Mouse (Mus musculus): Measurements from ENCODE around the gene Olfr544. TPM values are rescaled to one million over a fixed set of nuclear protein-coding genes. Genes with fewer than 3 reads are reported as not detected.

Olfr544 gene
- polyA plus RNA-seq (2015; fragmentation: Nextera tagmentation; extraction: Ambion mirVana) = 0.06 and 0.13 TPM in 2 replicates

DNA sequence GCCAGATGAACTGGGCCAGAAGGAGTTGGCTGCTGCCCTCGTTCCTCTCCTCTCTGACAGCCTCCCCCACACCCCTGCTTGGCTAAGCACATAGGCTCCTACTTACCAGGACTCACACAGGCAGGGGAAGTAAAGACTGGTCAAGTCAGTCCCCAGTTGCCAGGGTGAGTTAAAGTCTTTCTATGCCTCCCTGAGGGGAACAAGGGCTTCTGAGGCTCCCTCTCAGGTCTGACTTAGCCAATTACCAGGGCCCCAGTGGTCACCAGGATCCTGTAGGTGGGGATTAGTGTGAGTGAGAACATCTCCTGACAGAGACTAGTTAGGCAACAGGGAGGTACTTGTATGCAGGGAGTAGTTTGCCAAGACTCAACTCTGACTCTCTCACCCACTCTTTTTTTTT is at the start of gene Olfr544:
TSS of gene Olfr544 (minus strand) at position 153 of the 400 bp plus-strand sequence.
- no peaks in the 10 kb centered on the region for H3K36me3 ChIP-seq
- no peak within 1 kb of the TSS for H3K9ac ChIP-seq (replicated peaks)
- H3K4me3 ChIP-seq = no peak within 1 kb of the TSS
- no peak within 1 kb of the TSS for H3K27ac ChIP-seq (replicated peaks)
- WGBS = 71% methylated on average over 1 of the region's 1 CpGs
- ATAC-seq (replicated peaks) = no peak
- H3K27me3 ChIP-seq = no peaks in the 10 kb centered on the region
- no peak within 1 kb of the TSS for H3K4me2 ChIP-seq (replicated peaks)
- no peaks in the 10 kb centered on the region for H3K4me1 ChIP-seq
- H3K9me3 ChIP-seq = no peaks in the 10 kb centered on the region

DNA sequence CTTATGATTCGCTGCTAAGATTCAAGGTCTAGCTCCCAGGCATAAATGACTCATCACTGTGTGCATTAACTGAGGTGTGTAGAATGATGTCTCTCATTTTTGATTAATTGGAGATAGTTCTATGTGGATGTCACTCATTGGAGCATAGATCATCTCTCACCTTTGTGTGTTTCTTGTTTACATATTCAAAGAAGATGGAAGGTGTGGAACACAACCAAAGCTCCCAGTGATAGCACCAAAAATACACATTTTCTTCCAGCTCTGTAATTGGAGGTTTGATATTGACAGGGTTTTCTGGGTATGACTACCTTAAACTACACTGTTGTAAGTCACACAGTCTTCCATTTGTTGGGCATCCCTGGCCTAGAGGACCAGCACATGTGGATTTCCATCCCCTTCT is 46.3 kb upstream of the Olfr544 start, which contains the start of gene Olfr547:
TSS of gene Olfr547 (plus strand) at position 301 of the 400 bp plus-strand sequence.
- 71% methylated on average over 1 of the region's 1 CpGs for WGBS
- Histone ChIP-seq H3K9me3 (no peaks in the 10 kb centered on the region), H3K27ac (replicated peaks) (no peak within 1 kb of the TSS), H3K36me3 (no peaks in the 10 kb centered on the region), H3K9ac (replicated peaks) (no peak within 1 kb of the TSS), H3K4me2 (replicated peaks) (no peak within 1 kb of the TSS), H3K27me3 (no peaks in the 10 kb centered on the region), H3K4me3 (no peak within 1 kb of the TSS), H3K4me1 (no peaks in the 10 kb centered on the region)
- no peak for ATAC-seq (replicated peaks)

DNA sequence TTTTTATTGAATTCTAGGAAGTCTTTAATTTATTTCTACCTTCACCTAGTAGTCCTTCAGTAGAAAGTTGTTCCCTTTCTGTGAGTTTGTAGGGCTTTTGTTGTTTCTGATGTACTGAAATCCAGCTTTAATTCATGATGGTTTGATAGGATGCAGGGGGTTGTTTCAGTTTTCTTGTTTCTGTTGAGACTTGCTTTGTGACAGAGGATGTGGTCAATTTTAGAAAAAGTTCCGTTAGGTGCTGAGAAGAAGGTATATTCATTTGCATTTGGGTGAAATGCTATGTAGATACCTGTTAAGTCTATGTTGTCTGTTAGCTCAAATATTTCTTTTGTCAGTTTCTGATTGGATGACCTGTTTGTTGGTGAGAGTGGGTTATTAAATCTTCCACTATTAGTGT is 40.9 kb upstream of the Olfr544 start:
- no peak for ATAC-seq (replicated peaks)
- no peaks in the 10 kb centered on the region for H3K9me3 ChIP-seq
- H3K4me2 ChIP-seq (replicated peaks) = no peak overlapping the region
- WGBS = 88% methylated on average over 1 of the region's 1 CpGs
- H3K27ac ChIP-seq (replicated peaks) = no peak overlapping the region
- no peak overlapping the region for H3K4me3 ChIP-seq
- no peaks in the 10 kb centered on the region for H3K4me1 ChIP-seq
- H3K36me3 ChIP-seq = no peaks in the 10 kb centered on the region
- H3K27me3 ChIP-seq = no peaks in the 10 kb centered on the region
- no peak overlapping the region for H3K9ac ChIP-seq (replicated peaks)

DNA sequence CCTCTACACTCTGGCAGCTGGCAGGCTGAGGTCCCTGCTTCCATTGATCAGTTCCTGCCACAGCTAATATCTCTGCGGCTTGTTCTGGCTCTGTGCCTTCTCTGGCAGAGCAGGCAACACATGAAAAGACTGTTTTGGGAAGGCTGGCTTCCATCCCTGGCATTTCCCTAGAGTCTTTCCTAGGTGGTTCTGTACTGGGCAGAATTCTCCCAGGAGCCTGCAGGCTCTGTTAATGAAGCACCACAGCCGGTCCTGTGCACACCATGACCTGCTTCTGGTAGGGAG is 28.9 kb upstream of the Olfr544 start:
- Histone ChIP-seq H3K9me3 (no peaks in the 10 kb centered on the region), H3K27ac (replicated peaks) (no peak overlapping the region), H3K4me2 (replicated peaks) (no peak overlapping the region), H3K4me1 (peaks cover 19% of the 10 kb centered on the region), H3K27me3 (peaks cover 11% of the 10 kb centered on the region), H3K9ac (replicated peaks) (no peak overlapping the region), H3K4me3 (no peak overlapping the region), H3K36me3 (no peaks in the 10 kb centered on the region)
- ATAC-seq (replicated peaks) = peak; percentile 34; the same call in 1 of the 2 replicates
- WGBS = 48% methylated on average over 2 of the region's 2 CpGs

DNA sequence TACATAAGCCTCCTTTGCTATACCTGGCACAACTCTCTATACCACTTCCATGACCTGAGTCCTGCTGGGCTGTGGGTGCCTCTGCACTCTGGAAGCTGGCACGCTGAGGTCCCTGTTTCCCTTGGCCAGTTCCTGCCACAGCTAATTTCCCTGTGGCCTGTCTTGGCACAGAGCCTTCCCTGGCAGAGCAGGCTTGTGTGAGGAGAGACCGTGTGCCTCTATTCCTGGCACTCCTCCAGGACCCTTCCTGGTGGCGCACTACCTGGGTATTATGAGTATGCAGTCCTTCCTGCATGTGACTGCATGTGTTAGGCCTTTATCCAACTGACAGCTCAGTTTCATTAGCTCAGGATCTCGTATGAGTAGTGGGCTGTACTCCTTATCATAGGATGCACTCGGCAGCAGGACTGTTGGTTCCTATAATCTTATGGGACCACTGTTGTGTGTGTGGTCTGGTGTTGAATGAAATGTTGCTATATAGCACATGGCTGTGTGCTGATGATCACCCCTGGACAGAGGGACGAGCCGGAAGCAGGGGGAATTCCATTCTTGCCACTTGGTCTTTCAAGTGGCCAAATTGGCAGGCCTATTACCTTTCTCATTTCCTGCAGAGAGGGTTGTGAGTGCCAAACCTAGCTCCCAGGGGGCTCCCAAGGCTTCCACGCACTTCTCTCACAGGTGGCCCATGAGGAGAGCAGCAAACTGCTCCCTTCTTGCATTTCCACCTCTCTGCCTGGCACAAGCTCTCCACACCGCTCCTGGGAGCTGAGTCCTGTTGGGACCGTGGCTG is 28.3 kb upstream of the Olfr544 start:
- peak; percentile 11; the same call in 1 of the 2 replicates for ATAC-seq (replicated peaks)

DNA sequence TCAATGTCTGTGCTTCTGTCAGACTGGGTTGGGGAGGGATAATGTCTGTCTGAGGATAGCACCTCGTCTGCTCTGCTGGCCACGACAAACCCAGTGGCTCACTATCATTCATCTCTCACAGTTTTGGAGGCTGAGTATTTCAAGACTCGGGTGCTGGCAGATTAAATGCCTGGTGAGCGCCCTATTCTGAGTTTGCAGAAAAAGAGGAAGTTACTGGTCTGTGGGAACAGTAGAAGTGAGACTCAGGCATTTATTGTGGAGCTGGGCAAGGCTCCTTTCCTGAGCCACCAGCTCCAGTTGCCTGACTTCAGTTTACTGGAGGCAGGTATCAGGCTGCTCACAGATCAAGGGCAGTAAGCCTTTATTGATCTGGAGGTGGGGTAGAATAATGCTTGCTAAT is 26.0 kb upstream of the Olfr544 start:
- peaks cover 19% of the 10 kb centered on the region for H3K4me1 ChIP-seq
- H3K36me3 ChIP-seq = no peaks in the 10 kb centered on the region
- H3K4me2 ChIP-seq (replicated peaks) = no peak overlapping the region
- no peak overlapping the region for H3K9ac ChIP-seq (replicated peaks)
- no peaks in the 10 kb centered on the region for H3K9me3 ChIP-seq
- no peak overlapping the region for H3K4me3 ChIP-seq
- H3K27me3 ChIP-seq = peaks cover 11% of the 10 kb centered on the region
- no peak for ATAC-seq (replicated peaks)
- no peak overlapping the region for H3K27ac ChIP-seq (replicated peaks)
- 81% methylated on average over 4 of the region's 4 CpGs for WGBS

More for the DNA sequence above, 28.3 kb upstream of the Olfr544 start:
- Histone ChIP-seq H3K9ac (replicated peaks) (no peak overlapping the region), H3K27me3 (peaks cover 11% of the 10 kb centered on the region), H3K4me3 (no peak overlapping the region), H3K27ac (replicated peaks) (no peak overlapping the region), H3K36me3 (no peaks in the 10 kb centered on the region), H3K9me3 (no peaks in the 10 kb centered on the region), H3K4me1 (peaks cover 19% of the 10 kb centered on the region), H3K4me2 (replicated peaks) (no peak overlapping the region)
- 45% methylated on average over 10 of the region's 10 CpGs for WGBS

DNA sequence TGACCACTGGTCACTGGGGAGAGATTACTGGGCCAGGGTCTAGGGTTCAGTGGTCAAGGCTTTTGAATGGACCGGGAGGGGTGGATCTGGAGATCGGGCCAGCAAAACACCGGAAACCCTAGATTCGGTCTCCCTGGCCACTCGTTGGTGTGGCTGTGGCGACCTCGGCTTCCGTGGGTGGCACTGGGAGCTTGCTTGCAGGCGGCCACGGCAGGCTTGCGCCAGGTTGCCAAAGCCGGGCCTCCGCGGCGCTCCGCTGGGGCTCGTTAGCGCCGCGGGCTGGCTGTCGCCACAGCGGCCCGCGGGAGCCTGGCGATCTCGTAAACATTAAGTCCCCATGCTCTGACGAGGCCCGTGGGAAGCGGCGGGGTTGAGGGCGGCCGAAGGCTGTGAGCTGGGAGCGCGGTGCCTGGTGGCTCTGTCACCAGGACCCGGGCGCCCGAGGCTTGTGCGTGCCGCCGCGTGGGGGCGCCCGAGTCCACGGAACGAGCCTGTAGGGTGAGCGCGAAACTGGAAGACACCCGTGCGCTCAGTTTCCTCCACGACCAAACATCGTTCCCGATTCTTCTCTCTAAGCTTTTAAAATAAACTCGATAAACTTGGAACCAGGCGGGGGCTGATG is 24.8 kb upstream of the Olfr544 start:
- Histone ChIP-seq H3K4me2 (replicated peaks) (peak overlapping the region; percentile 96), H3K36me3 (no peaks in the 10 kb centered on the region), H3K4me3 (peak overlapping the region; percentile 60), H3K27ac (replicated peaks) (no peak overlapping the region), H3K4me1 (peaks cover 19% of the 10 kb centered on the region), H3K9ac (replicated peaks) (peak overlapping the region; percentile 88), H3K27me3 (peaks cover 11% of the 10 kb centered on the region), H3K9me3 (no peaks in the 10 kb centered on the region)
- peak; percentile 96 for ATAC-seq (replicated peaks)
- under 1% methylated on average over 54 of the region's 54 CpGs for WGBS

DNA sequence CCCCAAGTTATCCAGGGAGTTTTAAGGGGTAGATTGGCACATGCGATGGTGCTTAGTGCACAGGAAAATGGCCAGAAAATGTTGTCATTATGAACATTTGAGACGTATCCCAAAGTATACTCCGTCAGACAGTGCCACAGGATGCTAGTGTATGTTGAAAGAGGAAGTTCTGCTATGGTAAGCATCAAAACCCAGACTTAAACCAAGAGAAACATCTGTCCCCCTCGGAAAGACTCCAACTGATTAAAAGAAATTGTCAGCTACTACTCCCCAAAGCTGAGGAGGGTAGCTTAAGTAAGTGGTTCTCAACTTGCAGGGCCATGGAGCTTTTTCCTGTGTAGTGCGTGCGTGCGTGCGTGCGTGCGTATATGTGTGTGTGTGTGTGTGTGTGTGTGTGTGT is 23.8 kb upstream of the Olfr544 start:
- H3K9me3 ChIP-seq = no peaks in the 10 kb centered on the region
- H3K4me1 ChIP-seq = peaks cover 12% of the 10 kb centered on the region
- no peak for ATAC-seq (replicated peaks)
- H3K4me2 ChIP-seq (replicated peaks) = no peak overlapping the region
- 92% methylated on average over 10 of the region's 10 CpGs for WGBS
- no peak overlapping the region for H3K4me3 ChIP-seq
- H3K27me3 ChIP-seq = peaks cover 11% of the 10 kb centered on the region
- no peak overlapping the region for H3K9ac ChIP-seq (replicated peaks)
- no peaks in the 10 kb centered on the region for H3K36me3 ChIP-seq
- no peak overlapping the region for H3K27ac ChIP-seq (replicated peaks)

DNA sequence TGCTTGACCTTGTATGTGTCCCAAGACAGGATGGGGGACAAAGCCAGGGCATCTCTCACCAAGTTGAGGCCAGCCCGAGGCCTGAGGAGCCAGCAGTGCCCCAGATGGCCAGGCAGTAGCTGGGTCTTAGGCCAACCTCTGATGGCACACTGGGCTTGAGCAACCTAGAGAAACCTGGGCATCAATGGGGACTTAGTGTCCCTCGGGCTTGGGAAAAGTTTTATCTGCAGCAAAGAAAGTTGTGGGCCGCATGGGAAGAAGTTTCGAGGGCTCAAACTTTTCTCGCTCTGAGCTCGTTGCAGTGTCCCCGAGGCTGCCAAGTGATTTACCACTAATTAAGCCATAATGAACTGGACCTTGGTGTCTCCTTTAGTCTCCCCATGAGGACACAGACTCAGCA is 21.6 kb upstream of the Olfr544 start:
- ATAC-seq (replicated peaks) = no peak

DNA sequence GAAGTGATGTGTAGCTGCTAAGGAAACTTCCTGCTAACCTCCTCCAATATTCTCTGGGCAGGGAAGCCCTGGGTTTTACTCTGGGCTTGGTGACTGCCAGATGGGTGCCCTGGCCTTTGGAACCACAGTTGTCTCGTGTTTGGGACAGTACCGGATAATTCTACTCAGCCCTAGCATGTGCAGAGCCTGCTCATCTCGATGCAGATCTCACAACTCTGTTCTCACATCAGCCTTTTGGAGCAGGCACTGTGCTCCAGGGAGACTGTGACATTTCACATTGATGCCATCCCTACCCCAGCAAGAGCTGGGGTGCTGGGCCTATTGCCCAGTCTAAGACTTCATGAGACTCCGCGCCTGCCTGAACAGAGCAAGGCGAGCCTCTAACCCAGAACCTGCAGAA is 20.6 kb upstream of the Olfr544 start:
- no peak for ATAC-seq (replicated peaks)
- Histone ChIP-seq H3K9me3 (no peaks in the 10 kb centered on the region), H3K27ac (replicated peaks) (no peak overlapping the region), H3K36me3 (no peaks in the 10 kb centered on the region), H3K4me1 (peaks cover 5% of the 10 kb centered on the region; the same call in 1 of the 2 replicates), H3K9ac (replicated peaks) (no peak overlapping the region), H3K27me3 (no peaks in the 10 kb centered on the region), H3K4me3 (no peak overlapping the region), H3K4me2 (replicated peaks) (no peak overlapping the region)
- 91% methylated on average over 6 of the region's 6 CpGs for WGBS

More for the DNA sequence above, 21.6 kb upstream of the Olfr544 start:
- 56% methylated on average over 7 of the region's 7 CpGs for WGBS
- Histone ChIP-seq H3K4me2 (replicated peaks) (no peak overlapping the region), H3K27ac (replicated peaks) (no peak overlapping the region), H3K27me3 (peaks cover 6% of the 10 kb centered on the region; the same call in 1 of the 2 replicates), H3K36me3 (no peaks in the 10 kb centered on the region), H3K4me3 (no peak overlapping the region), H3K4me1 (peaks cover 5% of the 10 kb centered on the region; the same call in 1 of the 2 replicates), H3K9ac (replicated peaks) (no peak overlapping the region), H3K9me3 (no peaks in the 10 kb centered on the region)

DNA sequence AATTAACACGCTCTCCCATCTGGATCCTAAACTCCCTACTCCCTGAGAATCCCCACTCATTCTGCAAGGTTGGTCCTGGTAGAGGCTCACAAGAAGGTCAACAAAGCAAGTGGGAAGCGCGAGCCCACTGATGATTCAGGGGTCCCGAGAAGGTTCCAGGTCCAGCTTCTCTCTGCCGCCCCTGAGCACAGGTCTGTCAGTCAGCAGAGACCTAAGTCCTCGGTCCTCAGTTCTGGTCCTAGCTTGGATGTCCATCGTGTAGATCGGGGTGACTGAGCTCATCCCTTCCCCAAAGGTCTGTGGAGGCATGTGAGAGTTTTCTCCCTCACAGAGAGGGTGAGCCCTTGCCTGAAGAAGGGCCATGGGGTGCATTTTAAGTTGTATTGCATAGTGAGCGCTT is 20.0 kb upstream of the Olfr544 start:
- ATAC-seq (replicated peaks) = no peak
- 94% methylated on average over 9 of the region's 9 CpGs for WGBS
- Histone ChIP-seq H3K4me2 (replicated peaks) (no peak overlapping the region), H3K27me3 (no peaks in the 10 kb centered on the region), H3K9me3 (no peaks in the 10 kb centered on the region), H3K4me1 (peaks cover 5% of the 10 kb centered on the region; the same call in 1 of the 2 replicates), H3K4me3 (no peak overlapping the region), H3K36me3 (no peaks in the 10 kb centered on the region), H3K9ac (replicated peaks) (no peak overlapping the region), H3K27ac (replicated peaks) (no peak overlapping the region)

DNA sequence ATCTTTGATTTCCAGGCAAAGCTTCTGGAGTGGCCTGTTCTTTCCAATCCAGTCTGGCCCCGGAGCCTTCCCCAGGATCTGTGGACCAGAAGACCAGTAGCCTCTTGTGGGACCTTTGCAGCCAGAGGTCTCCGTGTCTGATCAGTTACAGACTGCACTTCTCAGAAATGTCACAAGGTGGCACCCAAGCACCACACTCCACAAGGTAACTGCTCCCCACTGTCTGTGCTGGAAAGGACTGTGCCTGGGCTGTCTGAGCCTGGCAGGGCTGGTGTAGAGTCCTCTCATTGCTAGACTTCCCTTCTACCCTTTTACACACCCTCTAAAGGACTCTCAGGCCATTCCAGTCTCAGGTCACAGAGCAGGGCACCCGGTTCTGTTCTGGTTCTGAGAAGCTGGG is 18.7 kb upstream of the Olfr544 start:
- 50% methylated on average over 3 of the region's 3 CpGs for WGBS
- no peak overlapping the region for H3K4me3 ChIP-seq
- H3K9ac ChIP-seq (replicated peaks) = no peak overlapping the region
- ATAC-seq (replicated peaks) = peak; percentile 80
- H3K36me3 ChIP-seq = no peaks in the 10 kb centered on the region
- H3K27ac ChIP-seq (replicated peaks) = no peak overlapping the region
- H3K9me3 ChIP-seq = no peaks in the 10 kb centered on the region
- H3K4me1 ChIP-seq = no peaks in the 10 kb centered on the region
- H3K4me2 ChIP-seq (replicated peaks) = no peak overlapping the region
- H3K27me3 ChIP-seq = no peaks in the 10 kb centered on the region
